Mouse (Mus musculus) adrenal gland, adult (tissue): ENCODE measurements at regions not wholly inside any gene's neighbourhood (a gene's known extent, or its start where the extent isn't known, plus 50 kb on each side); places are given as distances from the start of the nearest gene placed in this dataset.

Experiments
- DNase-seq, 2 experiments: peaks; one replicate each; pipeline ENCODE4 v3.0.0; 2022 to 2023; ENCODE audit warnings: low spot score in 1 of 2; ENCODE audit not compliant: inconsistent age in 2 of 2

- no peak for DNase-seq
These were observed 718.2 kb downstream of the Trim52 start for GRCm38 (mm10) chr14:106824100-106824706.

GRCm38 (mm10) chr14:106835705-106836104, 729.7 kb downstream of the Trim52 start:
- DNase-seq = no peak

GRCm38 (mm10) chr14:106836179-106836578, 730.2 kb downstream of the Trim52 start:
- peak in 1 of 2 experiments; percentile 10 for DNase-seq
